Mouse (Mus musculus) thymus, adult 2 months (tissue): ENCODE measurements around the gene Rad51b. TPM values are rescaled to one million over a fixed set of nuclear protein-coding genes. Genes with fewer than 3 reads are reported as not detected.

Source experiments
- DNase-seq: peaks from one replicate; pipeline ENCODE4 v3.0.0; 2021
- H3K27ac ChIP-seq: fragments of 200-500 bp; 2 replicates; pipeline ENCODE4 v1.5.1; 2012; ENCODE audit warnings: low read length, control low read depth; ENCODE audit not compliant: control insufficient read depth, insufficient read depth
- H3K27me3 ChIP-seq: fragments of 200-500 bp; 2 replicates; pipeline ENCODE4 v1.6.1; 2012; ENCODE audit warnings: mild to moderate bottlenecking, low read length, moderate library complexity, mixed read lengths; ENCODE audit not compliant: control insufficient read depth, insufficient read depth
- H3K36me3 ChIP-seq: fragments of 200-500 bp; 2 replicates; pipeline ENCODE4 v1.6.1; 2012; ENCODE audit warnings: mild to moderate bottlenecking, low read length, moderate library complexity; ENCODE audit not compliant: control insufficient read depth, insufficient read depth
- H3K4me1 ChIP-seq: fragments of 200-500 bp; replicated peaks from 2 replicates; pipeline ENCODE4 v1.6.1; 2012; ENCODE audit warnings: low read length; ENCODE audit not compliant: control insufficient read depth, insufficient read depth
- H3K4me3 ChIP-seq: fragments of 200-500 bp; 2 replicates; pipeline ENCODE4 v1.5.1; 2012; ENCODE audit warnings: mild to moderate bottlenecking, low read length, control low read depth, moderate library complexity; ENCODE audit not compliant: control insufficient read depth, insufficient read depth
- CTCF ChIP-seq: fragments of 200-500 bp; IDR thresholded peaks from 2 replicates; pipeline ENCODE4 v1.5.1; 2012; ENCODE audit warnings: mild to moderate bottlenecking, control low read depth, low read length, moderate library complexity, borderline replicate concordance; ENCODE audit not compliant: control insufficient read depth, poor library complexity, insufficient read depth; ENCODE audit errors: extremely low read depth
- POLR2A ChIP-seq: fragments of 200-500 bp; IDR thresholded peaks from 2 replicates; pipeline ENCODE4 v1.6.1; 2012; ENCODE audit warnings: mild to moderate bottlenecking, low read length, control low read depth, moderate library complexity; ENCODE audit not compliant: control insufficient read depth, poor library complexity, insufficient read depth; ENCODE audit errors: extremely low read depth
- WGBS: fragments of 180-500 bp; shearing (Covaris S2); methylation state at CpG from one replicate; pipeline ENCODE4 v1.1.7; 2018; 5-methylcytosine and 5-hydroxymethylcytosine counted together
- polyA plus RNA-seq: library from polyadenylated mRNA; depleted of rRNA; stranded (reverse); fragments of >200 nt; gene quantifications from 2 replicates; pipeline ENCODE4 v1.2.3, GENCODE M21; 2012

Rad51b gene
- polyA plus RNA-seq, 1 experiment = 1.1 TPM

DNA sequence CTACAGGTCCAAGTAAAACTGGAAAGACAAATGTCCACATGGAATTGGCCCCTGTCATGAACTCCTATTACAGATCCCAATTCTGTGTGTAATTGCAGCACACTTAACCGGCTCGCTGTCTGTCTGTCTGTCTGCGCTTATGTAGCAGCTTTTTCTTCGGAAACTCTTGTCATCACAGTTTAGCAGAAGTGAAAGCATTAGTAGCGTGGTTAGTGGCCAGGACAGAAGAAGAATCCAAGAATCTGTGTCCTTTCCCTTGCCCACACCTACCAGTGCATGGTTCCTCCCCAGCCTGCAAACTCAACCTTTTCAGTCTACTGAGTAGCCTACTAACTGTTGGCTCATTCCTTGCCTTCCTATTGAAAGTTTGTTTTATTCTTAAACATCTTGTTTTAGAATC is 345.6 kb downstream of the Rad51b start:
- DNase-seq = no peak
- 82% methylated on average over 5 of the region's 5 CpGs for WGBS
- Histone ChIP-seq H3K27me3 (no peaks in the 10 kb centered on the region), H3K27ac (no peak overlapping the region), H3K4me3 (no peak overlapping the region), H3K4me1 (peaks cover 20% of the 10 kb centered on the region), H3K36me3 (no peaks in the 10 kb centered on the region)
- no peak for TF ChIP-seq CTCF
- no peak for TF ChIP-seq POLR2A

DNA sequence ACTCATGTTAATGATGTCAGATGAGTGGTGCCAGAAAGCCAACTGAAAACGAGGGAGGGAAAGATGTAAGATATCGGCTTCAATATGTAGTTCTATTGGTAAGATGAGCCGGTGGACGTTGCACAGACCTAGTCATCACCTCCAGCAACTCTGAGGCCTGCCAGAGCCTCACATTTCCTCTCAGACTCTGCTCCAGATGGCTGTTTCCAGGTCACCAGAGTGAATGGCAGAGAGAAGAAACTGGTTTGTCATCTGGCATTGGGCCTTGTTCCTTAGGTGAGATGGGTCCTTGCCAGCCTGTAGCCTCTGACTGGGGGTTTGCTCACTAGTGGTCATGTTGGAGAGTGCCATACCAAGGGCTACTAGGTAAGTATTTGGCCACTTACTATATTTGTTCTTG is 348.6 kb downstream of the Rad51b start:
- DNase-seq = no peak
- H3K27ac ChIP-seq = peak overlapping the region; percentile 78
- H3K4me1 ChIP-seq = peaks cover 22% of the 10 kb centered on the region
- 90% methylated on average over 4 of the region's 4 CpGs for WGBS
- H3K27me3 ChIP-seq = no peaks in the 10 kb centered on the region
- no peak overlapping the region for H3K4me3 ChIP-seq
- H3K36me3 ChIP-seq = no peaks in the 10 kb centered on the region
- TF ChIP-seq POLR2A = no peak
- no peak for TF ChIP-seq CTCF

DNA sequence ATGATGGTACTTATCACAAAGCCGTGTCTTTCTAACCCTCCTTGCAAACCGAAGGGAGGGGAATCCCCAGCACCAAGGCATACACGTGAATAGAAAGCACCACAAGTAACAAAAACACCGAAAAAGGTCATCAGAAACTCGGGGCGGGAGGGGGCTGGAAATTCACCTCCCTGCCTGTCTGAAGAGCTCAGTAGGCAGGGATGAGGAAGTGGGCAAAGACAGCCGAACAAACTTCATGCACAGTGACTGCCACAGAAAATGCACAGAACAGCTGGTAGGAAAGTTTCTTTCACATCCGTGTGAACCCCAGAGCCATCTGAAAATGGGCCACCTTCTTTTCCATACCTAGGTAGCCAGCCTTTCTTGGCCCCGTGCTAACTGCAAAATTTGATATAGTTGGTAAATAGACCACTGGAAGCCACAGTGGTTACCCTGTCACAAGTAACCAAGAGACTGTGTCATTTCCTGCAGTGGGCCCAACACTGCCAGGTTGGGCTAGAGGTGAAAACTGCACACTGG is 349.6 kb downstream of the Rad51b start:
- Histone ChIP-seq H3K4me1 (peaks cover 22% of the 10 kb centered on the region), H3K4me3 (no peak overlapping the region), H3K36me3 (no peaks in the 10 kb centered on the region), H3K27me3 (no peaks in the 10 kb centered on the region), H3K27ac (peak overlapping the region; percentile 86)
- 5% methylated on average over 9 of the region's 9 CpGs for WGBS
- peak; percentile 69 for DNase-seq
- TF ChIP-seq CTCF (no peak), POLR2A (no peak)

DNA sequence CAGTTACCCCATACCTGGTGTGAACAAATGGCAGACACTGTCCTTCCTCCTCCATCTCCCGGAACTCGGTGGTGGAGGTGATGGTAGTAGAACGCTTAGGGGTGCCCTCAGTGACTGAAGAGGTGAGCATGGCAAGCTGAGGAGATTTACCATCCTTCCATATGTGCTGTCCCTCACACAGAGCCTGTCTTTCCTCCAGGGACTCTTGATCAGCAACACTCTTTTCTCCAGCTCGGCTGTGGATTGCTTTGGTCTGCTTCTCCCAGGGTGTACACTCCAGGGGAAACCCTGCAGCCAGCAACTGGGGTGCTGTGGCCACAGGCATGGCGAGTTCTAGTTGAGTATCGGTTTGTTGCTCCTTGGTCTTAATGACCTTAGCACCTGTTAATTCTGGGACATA is 350.3 kb downstream of the Rad51b start:
- Histone ChIP-seq H3K4me3 (no peak overlapping the region), H3K36me3 (no peaks in the 10 kb centered on the region), H3K27ac (peak overlapping the region; percentile 86), H3K27me3 (no peaks in the 10 kb centered on the region), H3K4me1 (peaks cover 22% of the 10 kb centered on the region)
- TF ChIP-seq POLR2A = no peak
- TF ChIP-seq CTCF = no peak
- DNase-seq = no peak
- 85% methylated on average over 6 of the region's 6 CpGs for WGBS

DNA sequence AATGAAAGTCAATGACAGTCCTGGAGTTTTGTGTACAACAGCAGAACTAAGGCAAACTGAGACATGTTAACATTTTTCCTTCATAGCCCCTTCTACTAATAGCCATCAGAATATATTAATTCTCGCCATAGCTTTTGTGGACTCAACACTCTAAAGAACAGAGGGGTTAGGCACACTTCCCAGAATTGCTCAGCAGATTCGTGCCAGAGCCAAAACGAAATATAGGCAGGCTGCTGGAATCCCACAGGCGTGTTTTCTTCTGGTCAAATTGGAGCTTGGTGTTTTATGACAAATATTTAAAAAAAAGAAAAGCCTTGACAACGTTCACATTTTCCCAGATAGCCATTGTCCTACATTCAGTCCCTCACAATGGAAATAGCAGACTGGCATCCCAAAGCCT is 350.9 kb downstream of the Rad51b start:
- DNase-seq = no peak
- no peak for TF ChIP-seq CTCF
- no peak for TF ChIP-seq POLR2A
- Histone ChIP-seq H3K36me3 (no peaks in the 10 kb centered on the region), H3K27me3 (no peaks in the 10 kb centered on the region), H3K4me1 (peaks cover 22% of the 10 kb centered on the region), H3K27ac (peak overlapping the region; percentile 86), H3K4me3 (no peak overlapping the region)
- WGBS = 93% methylated on average over 5 of the region's 5 CpGs

DNA sequence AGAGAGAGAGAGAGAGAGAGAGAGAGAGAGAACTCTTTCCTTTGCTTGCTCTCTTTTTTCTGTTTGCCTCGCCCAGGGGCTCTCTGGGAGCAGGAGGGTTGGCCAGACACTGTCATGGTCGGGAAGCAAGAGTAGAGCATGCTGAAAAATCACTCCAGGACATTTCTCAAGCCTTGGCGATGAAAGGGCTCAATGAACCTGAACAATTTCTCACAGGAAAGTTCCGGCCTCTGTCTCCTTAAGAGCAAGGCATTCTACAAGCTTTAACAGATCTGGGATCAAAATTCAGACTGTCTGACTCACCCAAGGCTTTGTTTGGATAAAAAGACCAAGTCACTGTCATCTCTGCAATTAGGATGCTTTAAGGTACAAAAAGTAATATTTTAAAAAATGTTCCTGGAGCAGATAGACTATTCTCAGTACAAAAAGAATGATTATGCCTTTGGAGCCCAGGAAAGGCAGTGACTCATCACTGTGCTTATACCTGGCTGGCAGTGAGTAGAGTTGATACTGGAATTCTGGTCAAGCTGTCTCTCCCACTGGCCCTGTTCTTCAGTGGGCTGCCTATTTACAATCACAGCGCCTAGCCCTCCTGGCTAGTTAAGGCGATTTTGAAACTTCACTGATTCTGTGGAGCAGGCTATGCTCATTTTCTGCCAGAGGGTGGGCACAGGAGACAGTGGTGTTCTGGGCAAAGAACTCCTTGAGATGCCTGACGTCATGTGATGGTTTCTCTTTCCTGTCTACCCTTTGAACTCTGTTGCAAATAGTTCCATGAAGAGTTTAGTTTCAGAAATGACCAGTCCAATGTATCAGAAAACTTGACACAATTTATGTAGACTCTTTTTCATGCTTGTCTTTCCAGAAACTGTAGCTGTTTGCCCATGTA is 352.0 kb downstream of the Rad51b start:
- whole genome bisulfite sequencing = 74% methylated on average over 7 of the region's 7 CpGs
- no peaks in the 10 kb centered on the region for H3K36me3 ChIP-seq
- TF ChIP-seq CTCF (no peak), POLR2A (no peak)
- H3K27ac ChIP-seq = peak overlapping the region; percentile 64; the same call in 1 of the 2 replicates
- H3K4me1 ChIP-seq = peaks cover 22% of the 10 kb centered on the region
- DNase-seq = no peak
- no peak overlapping the region for H3K4me3 ChIP-seq
- H3K27me3 ChIP-seq = no peaks in the 10 kb centered on the region

DNA sequence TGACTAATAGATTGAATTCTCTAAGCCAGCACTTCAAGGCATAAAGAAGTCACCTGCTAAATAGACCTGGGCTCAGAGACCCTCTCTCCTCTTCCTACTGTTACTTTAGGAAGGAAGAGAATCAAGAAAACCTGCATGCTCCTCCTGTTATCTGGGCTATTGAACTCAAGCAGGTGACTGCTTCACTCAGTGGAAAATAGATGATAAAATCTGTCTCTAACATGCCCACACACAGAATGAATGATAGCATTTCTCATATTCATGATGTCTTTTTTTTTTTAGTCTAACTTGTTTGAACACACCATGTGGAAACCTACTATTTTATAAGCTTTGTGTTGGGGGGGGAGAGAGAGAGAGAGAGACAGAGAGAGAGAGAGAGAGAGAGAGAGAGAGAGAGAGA is 352.7 kb downstream of the Rad51b start:
- H3K27me3 ChIP-seq = no peaks in the 10 kb centered on the region
- peaks cover 22% of the 10 kb centered on the region for H3K4me1 ChIP-seq
- DNase-seq = no peak
- H3K36me3 ChIP-seq = no peaks in the 10 kb centered on the region
- H3K4me3 ChIP-seq = no peak overlapping the region
- no peak for TF ChIP-seq CTCF
- no peak for TF ChIP-seq POLR2A
- H3K27ac ChIP-seq = no peak overlapping the region
